Mouse (Mus musculus) midbrain, embryonic 15.5 days (tissue): Measurements from ENCODE around the gene Gm4353. TPM values are rescaled to one million over a fixed set of nuclear protein-coding genes. Genes with fewer than 3 reads are reported as not detected.
"Not testable (repeated sequence)": the region's sequence is repeated elsewhere in the genome, so short reads cannot be mapped to it uniquely, and the experiment has no call there.

Experiments
- ATAC-seq: fragments of 200-750 bp; cut with Nextera tagmentation; replicated peaks from 2 replicates; pipeline ENCODE4 v1.8.0; 2017; ENCODE audit warnings: moderate TSS enrichment
- H3K27ac ChIP-seq: fragments of 300-500 bp; sonication (generic); 2 replicates; pipeline ENCODE4 v1.5.1; 2015; ENCODE audit warnings: mild to moderate bottlenecking, inconsistent platforms
- H3K27me3 ChIP-seq: fragments of 300-500 bp; sonication (generic); replicated peaks from 2 replicates; pipeline ENCODE4 v1.6.1; 2015; ENCODE audit warnings: inconsistent platforms
- H3K36me3 ChIP-seq: fragments of 300-500 bp; sonication (generic); replicated peaks from 2 replicates; pipeline ENCODE4 v1.6.1; 2015; ENCODE audit warnings: inconsistent platforms
- H3K4me1 ChIP-seq: fragments of 300-500 bp; sonication (generic); 2 replicates; pipeline ENCODE4 v1.6.1; 2015; ENCODE audit warnings: inconsistent platforms
- H3K4me2 ChIP-seq: fragments of 300-500 bp; sonication (generic); 2 replicates; pipeline ENCODE4 v1.6.1; 2015; ENCODE audit warnings: inconsistent platforms, mild to moderate bottlenecking, moderate library complexity
- H3K4me3 ChIP-seq: fragments of 300-500 bp; sonication (generic); 2 replicates; pipeline ENCODE4 v1.5.1; 2015; ENCODE audit warnings: mild to moderate bottlenecking, inconsistent platforms
- H3K9ac ChIP-seq: fragments of 300-500 bp; sonication (generic); 2 replicates; pipeline ENCODE4 v1.6.1; 2015; ENCODE audit warnings: mild to moderate bottlenecking, inconsistent platforms
- H3K9me3 ChIP-seq: fragments of 300-500 bp; sonication (generic); 2 replicates; pipeline ENCODE4 v1.6.1; 2016; ENCODE audit warnings: inconsistent platforms
- WGBS: fragments of 180-500 bp; shearing (Covaris S2); methylation state at CpG from one replicate; pipeline ENCODE4 v1.1.7; 2015; ENCODE audit warnings: mixed read lengths; 5-methylcytosine and 5-hydroxymethylcytosine counted together
- polyA plus RNA-seq: library from polyadenylated mRNA; unstranded; fragments of >200 nt; fragmentation: Nextera tagmentation; extraction: Ambion mirVana; gene quantifications from 2 replicates; pipeline ENCODE4 v1.2.1, GENCODE M21; 2015

Gene Gm4353
- 1.0 and 1.3 TPM in 2 replicates for polyA plus RNA-seq

GRCm38 (mm10) chr7:116084366-116084765, at the start of gene Gm4353:
TSS of gene Gm4353 (minus strand) at chr7:116084635.
- not testable (repeated sequence) for H3K9ac ChIP-seq, H3K36me3 ChIP-seq, ATAC-seq, H3K4me3 ChIP-seq, H3K9me3 ChIP-seq, H3K27ac ChIP-seq, H3K4me1 ChIP-seq, H3K27me3 ChIP-seq, H3K4me2 ChIP-seq
- 98% methylated on average over 11 of the region's 11 CpGs for WGBS

GRCm38 (mm10) chr7:116132078-116132477, 47.6 kb upstream of the Gm4353 start:
- no peaks in the 10 kb centered on the region for H3K9me3 ChIP-seq
- WGBS: 6% methylated on average over 5 of the region's 5 CpGs
- H3K9ac ChIP-seq: no peak overlapping the region
- peak overlapping the region; percentile 62; the same call in 1 of the 2 replicates for H3K27ac ChIP-seq
- H3K4me2 ChIP-seq: no peak overlapping the region
- H3K4me1 ChIP-seq: peaks cover 4% of the 10 kb centered on the region
- H3K4me3 ChIP-seq: no peak overlapping the region
- no peaks in the 10 kb centered on the region for H3K36me3 ChIP-seq
- H3K27me3 ChIP-seq: no peaks in the 10 kb centered on the region
- ATAC-seq: peak; percentile 68

GRCm38 (mm10) chr7:116131390-116131789, 47.0 kb upstream of the Gm4353 start:
- Histone ChIP-seq H3K9me3 (no peaks in the 10 kb centered on the region), H3K36me3 (no peaks in the 10 kb centered on the region), H3K27me3 (no peaks in the 10 kb centered on the region), H3K4me3 (no peak overlapping the region), H3K4me1 (peaks cover 4% of the 10 kb centered on the region), H3K9ac (no peak overlapping the region), H3K4me2 (no peak overlapping the region), H3K27ac (peak overlapping the region; percentile 62; the same call in 1 of the 2 replicates)
- ATAC-seq: peak; percentile 67
- WGBS: 17% methylated on average over 4 of the region's 4 CpGs

GRCm38 (mm10) chr7:116129374-116129773, 44.9 kb upstream of the Gm4353 start:
- H3K4me3 ChIP-seq: no peak overlapping the region
- H3K27ac ChIP-seq: no peak overlapping the region
- no peak overlapping the region for H3K4me2 ChIP-seq
- peaks cover 4% of the 10 kb centered on the region for H3K4me1 ChIP-seq
- WGBS: 90% methylated on average over 10 of the region's 10 CpGs
- H3K27me3 ChIP-seq: no peaks in the 10 kb centered on the region
- ATAC-seq: no peak
- H3K9ac ChIP-seq: no peak overlapping the region
- no peaks in the 10 kb centered on the region for H3K9me3 ChIP-seq
- H3K36me3 ChIP-seq: no peaks in the 10 kb centered on the region

GRCm38 (mm10) chr7:116128286-116128685, 43.9 kb upstream of the Gm4353 start:
- no peak overlapping the region for H3K4me2 ChIP-seq
- 96% methylated on average over 8 of the region's 8 CpGs for WGBS
- H3K9me3 ChIP-seq: no peaks in the 10 kb centered on the region
- peaks cover 4% of the 10 kb centered on the region for H3K4me1 ChIP-seq
- no peak overlapping the region for H3K4me3 ChIP-seq
- no peak for ATAC-seq
- H3K27me3 ChIP-seq: no peaks in the 10 kb centered on the region
- H3K27ac ChIP-seq: no peak overlapping the region
- H3K9ac ChIP-seq: no peak overlapping the region
- H3K36me3 ChIP-seq: no peaks in the 10 kb centered on the region

GRCm38 (mm10) chr7:116127052-116127451, 42.6 kb upstream of the Gm4353 start:
- ATAC-seq: no peak
- H3K9ac ChIP-seq: no peak overlapping the region
- no peaks in the 10 kb centered on the region for H3K36me3 ChIP-seq
- 84% methylated on average over 2 of the region's 2 CpGs for WGBS
- H3K4me3 ChIP-seq: no peak overlapping the region
- H3K9me3 ChIP-seq: no peaks in the 10 kb centered on the region
- no peaks in the 10 kb centered on the region for H3K27me3 ChIP-seq
- H3K4me1 ChIP-seq: peaks cover 15% of the 10 kb centered on the region
- H3K27ac ChIP-seq: no peak overlapping the region
- no peak overlapping the region for H3K4me2 ChIP-seq

- no peak overlapping the region for H3K4me3 ChIP-seq
- WGBS: 78% methylated on average over 7 of the region's 7 CpGs
- H3K27ac ChIP-seq: no peak overlapping the region
- no peak for ATAC-seq
- no peaks in the 10 kb centered on the region for H3K27me3 ChIP-seq
- no peaks in the 10 kb centered on the region for H3K9me3 ChIP-seq
- no peak overlapping the region for H3K4me2 ChIP-seq
- no peak overlapping the region for H3K9ac ChIP-seq
- H3K4me1 ChIP-seq: peaks cover 21% of the 10 kb centered on the region
- H3K36me3 ChIP-seq: no peaks in the 10 kb centered on the region
Measured at GRCm38 (mm10) chr7:116125671-116126070, 41.2 kb upstream of the Gm4353 start.

- Histone ChIP-seq H3K9me3 (no peaks in the 10 kb centered on the region), H3K4me1 (peaks cover 22% of the 10 kb centered on the region), H3K4me2 (no peak overlapping the region), H3K27me3 (no peaks in the 10 kb centered on the region), H3K36me3 (no peaks in the 10 kb centered on the region), H3K27ac (no peak overlapping the region), H3K9ac (no peak overlapping the region), H3K4me3 (no peak overlapping the region)
- WGBS: 86% methylated on average over 12 of the region's 12 CpGs
- ATAC-seq: no peak
Measured at GRCm38 (mm10) chr7:116124057-116124456, 39.6 kb upstream of the Gm4353 start.

- Histone ChIP-seq H3K36me3 (no peaks in the 10 kb centered on the region), H3K4me2 (no peak overlapping the region), H3K4me3 (no peak overlapping the region), H3K27ac (no peak overlapping the region), H3K4me1 (peaks cover 22% of the 10 kb centered on the region), H3K9me3 (no peaks in the 10 kb centered on the region), H3K27me3 (no peaks in the 10 kb centered on the region), H3K9ac (no peak overlapping the region)
- WGBS: 75% methylated on average over 2 of the region's 2 CpGs
- ATAC-seq: no peak
Measured at GRCm38 (mm10) chr7:116123597-116123985, 39.2 kb upstream of the Gm4353 start.

GRCm38 (mm10) chr7:116122981-116123596, 38.7 kb upstream of the Gm4353 start:
- peak; percentile 70; the same call in 1 of the 2 replicates for ATAC-seq
- Histone ChIP-seq H3K27ac (no peak overlapping the region), H3K4me2 (no peak overlapping the region), H3K27me3 (no peaks in the 10 kb centered on the region), H3K4me3 (no peak overlapping the region), H3K9ac (no peak overlapping the region), H3K36me3 (no peaks in the 10 kb centered on the region), H3K9me3 (no peaks in the 10 kb centered on the region), H3K4me1 (peaks cover 22% of the 10 kb centered on the region)
- 19% methylated on average over 13 of the region's 13 CpGs for WGBS

- ATAC-seq: 0 out of 2 replicates have a peak, but pooled peaks have one; percentile 25
- H3K4me3 ChIP-seq: no peak overlapping the region
- 12% methylated on average over 11 of the region's 11 CpGs for WGBS
- no peak overlapping the region for H3K4me2 ChIP-seq
- no peak overlapping the region for H3K27ac ChIP-seq
- no peaks in the 10 kb centered on the region for H3K9me3 ChIP-seq
- no peak overlapping the region for H3K9ac ChIP-seq
- peaks cover 22% of the 10 kb centered on the region for H3K4me1 ChIP-seq
- no peaks in the 10 kb centered on the region for H3K36me3 ChIP-seq
- no peaks in the 10 kb centered on the region for H3K27me3 ChIP-seq
Measured at GRCm38 (mm10) chr7:116121202-116121601, 36.8 kb upstream of the Gm4353 start.

- no peak overlapping the region for H3K9ac ChIP-seq
- WGBS: 46% methylated on average over 4 of the region's 4 CpGs
Measured at GRCm38 (mm10) chr7:116120737-116121136, 36.3 kb upstream of the Gm4353 start.

GRCm38 (mm10) chr7:116119306-116119857, 34.9 kb upstream of the Gm4353 start:
- WGBS: 81% methylated on average over 1 of the region's 1 CpGs
- Histone ChIP-seq H3K36me3 (no peaks in the 10 kb centered on the region), H3K27me3 (no peaks in the 10 kb centered on the region), H3K4me3 (no peak overlapping the region), H3K9ac (no peak overlapping the region), H3K4me2 (no peak overlapping the region), H3K27ac (no peak overlapping the region), H3K9me3 (no peaks in the 10 kb centered on the region), H3K4me1 (peaks cover 22% of the 10 kb centered on the region)
- ATAC-seq: no peak

More at GRCm38 (mm10) chr7:116120737-116121136, 36.3 kb upstream of the Gm4353 start:
- no peak overlapping the region for H3K4me2 ChIP-seq
- H3K4me1 ChIP-seq: peaks cover 22% of the 10 kb centered on the region
- no peaks in the 10 kb centered on the region for H3K27me3 ChIP-seq
- H3K9me3 ChIP-seq: no peaks in the 10 kb centered on the region
- no peak overlapping the region for H3K4me3 ChIP-seq
- no peak for ATAC-seq
- no peak overlapping the region for H3K27ac ChIP-seq
- no peaks in the 10 kb centered on the region for H3K36me3 ChIP-seq
